Mouse (Mus musculus) liver, embryonic 12.5 days (tissue): ENCODE data around the gene Pofut1. TPM values are rescaled to one million over a fixed set of nuclear protein-coding genes. Genes with fewer than 3 reads are reported as not detected.
A peak's percentile ranks its signal among the peaks of the same experiment; 100 is the strongest.
"Not testable (repeated sequence)": the region's sequence is repeated elsewhere in the genome, so short reads cannot be mapped to it uniquely, and the experiment has no call there.

Experiments
- ATAC-seq: fragments of 200-750 bp; cut with Nextera tagmentation; 2 replicates; pipeline ENCODE4 v1.8.0; 2017; ENCODE audit warnings: moderate number of reproducible peaks, mild to moderate bottlenecking, moderate library complexity
- H3K27ac ChIP-seq: fragments of 300-500 bp; sonication (generic); 2 replicates; pipeline ENCODE4 v1.5.1; 2016; ENCODE audit warnings: mild to moderate bottlenecking
- H3K27me3 ChIP-seq: fragments of 300-500 bp; sonication (generic); replicated peaks from 2 replicates; pipeline ENCODE4 v1.6.1; 2016; ENCODE audit warnings: mild to moderate bottlenecking, moderate library complexity
- H3K36me3 ChIP-seq: fragments of 300-500 bp; sonication (generic); 2 replicates; pipeline ENCODE4 v1.6.1; 2016; ENCODE audit warnings: mild to moderate bottlenecking, moderate library complexity
- H3K4me1 ChIP-seq: fragments of 300-500 bp; sonication (generic); 2 replicates; pipeline ENCODE4 v1.6.1; 2016
- H3K4me2 ChIP-seq: fragments of 300-500 bp; sonication (generic); 2 replicates; pipeline ENCODE4 v1.6.1; 2016; ENCODE audit warnings: mild to moderate bottlenecking, moderate library complexity
- H3K4me3 ChIP-seq: fragments of 300-500 bp; sonication (generic); 2 replicates; pipeline ENCODE4 v1.5.1; 2016; ENCODE audit warnings: mild to moderate bottlenecking, moderate library complexity
- H3K9ac ChIP-seq: fragments of 300-500 bp; sonication (generic); 2 replicates; pipeline ENCODE4 v1.6.1; 2016; ENCODE audit warnings: mild to moderate bottlenecking, moderate library complexity
- H3K9me3 ChIP-seq: fragments of 300-500 bp; sonication (generic); replicated peaks from 2 replicates; pipeline ENCODE4 v1.6.1; 2016; ENCODE audit warnings: mild to moderate bottlenecking, moderate library complexity
- WGBS: fragments of 180-500 bp; shearing (Covaris S2); methylation state at CpG from one replicate; pipeline ENCODE4 v1.1.7; 2016; ENCODE audit not compliant: insufficient replicate concordance; 5-methylcytosine and 5-hydroxymethylcytosine counted together
- polyA plus RNA-seq: library from polyadenylated mRNA; unstranded; fragments of >200 nt; fragmentation: Nextera tagmentation; extraction: Ambion mirVana; gene quantifications from 2 replicates; pipeline ENCODE4 v1.2.1, GENCODE M21; 2016

The Pofut1 gene
- polyA plus RNA-seq, 1 experiment from 2014 or later = 4.3 TPM

DNA sequence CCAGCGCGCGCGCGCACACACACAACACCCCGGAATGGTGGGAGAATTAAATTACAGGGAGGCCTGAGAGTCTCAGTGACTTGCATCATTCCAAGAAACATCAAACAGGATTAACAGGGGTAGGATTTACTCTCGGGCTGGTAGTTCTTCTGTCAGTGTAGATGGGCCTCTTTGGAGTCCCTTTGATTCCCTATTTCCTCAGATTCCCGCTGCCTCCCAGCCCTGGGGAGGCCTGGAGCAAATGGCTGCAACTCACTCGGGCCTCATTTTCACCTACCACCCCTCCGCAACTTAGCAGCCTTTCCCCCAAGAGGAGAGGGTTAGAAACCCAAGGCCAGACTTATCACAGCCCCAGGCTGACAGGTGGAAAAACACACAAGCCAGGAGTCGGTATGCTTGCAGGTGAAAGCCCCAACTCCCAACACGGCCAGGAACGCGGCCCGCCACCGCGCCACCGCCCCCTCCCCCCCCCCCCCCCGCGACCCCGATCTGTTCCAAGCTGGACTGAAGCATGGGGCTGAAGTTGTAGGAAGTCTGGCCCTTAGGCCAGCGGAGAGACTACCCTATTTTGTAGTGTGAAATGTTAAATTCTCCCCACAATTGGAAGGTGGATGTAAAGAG, 1.4 kb upstream of the Pofut1 start:
- 6% methylated on average over 16 of the region's 22 CpGs for WGBS
- H3K27ac ChIP-seq = peak overlapping the region; percentile 97
- no peaks in the 10 kb centered on the region for H3K27me3 ChIP-seq
- H3K9me3 ChIP-seq = no peaks in the 10 kb centered on the region
- H3K4me3 ChIP-seq = peak overlapping the region; percentile 82
- H3K4me2 ChIP-seq = peak overlapping the region; percentile 84
- H3K9ac ChIP-seq = peak overlapping the region; percentile 98
- no peak for ATAC-seq
- peaks cover 52% of the 10 kb centered on the region for H3K36me3 ChIP-seq
- peaks cover 59% of the 10 kb centered on the region for H3K4me1 ChIP-seq

DNA sequence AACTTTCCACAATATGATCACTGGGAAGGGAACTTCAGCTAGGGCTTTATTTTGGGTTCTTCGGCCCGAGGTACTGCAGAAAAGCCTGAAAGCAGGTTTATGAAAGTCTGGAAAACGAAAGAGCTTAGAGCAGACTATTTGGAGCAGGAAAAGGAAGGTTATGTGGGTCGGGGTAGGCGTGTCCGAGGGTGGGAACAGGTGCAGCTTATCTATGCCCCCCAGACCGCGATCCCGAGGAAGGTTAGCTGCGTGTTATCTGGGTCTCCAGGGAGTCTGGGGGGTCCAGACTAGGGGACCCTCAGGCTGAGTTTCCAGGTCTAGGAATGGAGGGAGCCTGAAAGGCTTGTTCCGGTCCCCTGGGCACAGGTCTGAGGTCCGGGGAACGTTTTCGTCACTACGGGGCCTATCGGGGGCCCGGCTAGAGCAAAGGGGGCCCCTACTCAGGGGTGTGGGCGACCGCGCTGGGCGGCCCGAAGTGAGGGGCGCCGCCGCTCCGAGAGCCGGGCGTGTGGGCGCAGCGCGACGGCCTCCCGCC, 565 bp upstream of the Pofut1 start:
- H3K9ac ChIP-seq = peak overlapping the region; percentile 98
- H3K4me2 ChIP-seq = peak overlapping the region; percentile 84
- under 1% methylated on average over 32 of the region's 33 CpGs for WGBS
- peak overlapping the region; percentile 97 for H3K27ac ChIP-seq
- peaks cover 52% of the 10 kb centered on the region for H3K36me3 ChIP-seq
- no peaks in the 10 kb centered on the region for H3K27me3 ChIP-seq
- H3K9me3 ChIP-seq = no peaks in the 10 kb centered on the region
- H3K4me1 ChIP-seq = peaks cover 58% of the 10 kb centered on the region
- H3K4me3 ChIP-seq = peak overlapping the region; percentile 82
- ATAC-seq = peak; percentile 80

DNA sequence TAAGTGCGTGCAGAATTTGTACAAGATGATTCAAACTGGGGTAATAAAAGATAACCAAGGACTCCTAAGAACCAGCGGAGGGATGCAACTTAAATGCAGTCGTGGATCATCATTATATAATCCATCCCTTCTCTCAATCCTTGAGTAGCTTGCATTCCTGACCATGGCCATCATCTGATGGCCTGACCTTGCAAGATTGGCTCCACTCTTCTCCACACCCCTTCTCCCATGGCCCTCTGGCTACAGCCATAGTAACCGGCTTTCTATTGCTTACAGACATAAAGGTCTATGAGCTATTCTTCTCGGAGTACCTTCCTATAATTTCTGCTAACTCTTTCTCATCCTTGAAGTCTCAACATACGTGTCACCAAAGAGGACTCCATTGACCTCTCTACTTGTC, 823 bp downstream of the Pofut1 start:
- Histone ChIP-seq H3K9ac (peak overlapping the region; percentile 98), H3K27me3 (no peaks in the 10 kb centered on the region), H3K4me1 (peaks cover 53% of the 10 kb centered on the region), H3K36me3 (peaks cover 47% of the 10 kb centered on the region), H3K27ac (peak overlapping the region; percentile 97), H3K4me2 (peak overlapping the region; percentile 84), H3K9me3 (no peaks in the 10 kb centered on the region), H3K4me3 (peak overlapping the region; percentile 82)
- 57% methylated on average over 6 of the region's 6 CpGs for WGBS
- no peak for ATAC-seq

DNA sequence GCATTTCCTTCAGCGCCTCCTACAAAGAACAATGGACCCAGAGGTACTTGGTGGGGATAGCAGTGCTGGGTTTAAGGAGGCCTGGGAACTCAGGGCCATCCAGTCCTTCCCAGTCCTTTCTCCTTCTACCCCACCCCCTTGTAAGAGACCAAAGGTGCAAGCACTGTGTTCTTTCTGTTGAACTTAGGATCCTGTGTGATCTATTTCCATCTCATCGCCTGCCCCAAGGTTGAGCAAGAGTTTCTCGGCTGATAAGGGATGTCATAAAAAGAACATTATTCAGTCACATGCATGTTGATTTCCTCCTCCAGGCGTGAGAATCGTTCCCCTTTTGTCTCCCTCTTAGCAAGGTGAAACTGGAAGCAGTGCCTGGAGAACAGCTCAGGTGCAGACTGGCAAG, 8.4 kb downstream of the Pofut1 start:
- Histone ChIP-seq H3K9ac (no peak overlapping the region), H3K4me3 (no peak overlapping the region), H3K4me1 (peaks cover 9% of the 10 kb centered on the region; the same call in 1 of the 2 replicates), H3K9me3 (no peaks in the 10 kb centered on the region), H3K27ac (no peak overlapping the region), H3K4me2 (no peak overlapping the region), H3K36me3 (peaks cover 86% of the 10 kb centered on the region), H3K27me3 (no peaks in the 10 kb centered on the region)
- ATAC-seq = no peak
- WGBS = 77% methylated on average over 5 of the region's 5 CpGs

DNA sequence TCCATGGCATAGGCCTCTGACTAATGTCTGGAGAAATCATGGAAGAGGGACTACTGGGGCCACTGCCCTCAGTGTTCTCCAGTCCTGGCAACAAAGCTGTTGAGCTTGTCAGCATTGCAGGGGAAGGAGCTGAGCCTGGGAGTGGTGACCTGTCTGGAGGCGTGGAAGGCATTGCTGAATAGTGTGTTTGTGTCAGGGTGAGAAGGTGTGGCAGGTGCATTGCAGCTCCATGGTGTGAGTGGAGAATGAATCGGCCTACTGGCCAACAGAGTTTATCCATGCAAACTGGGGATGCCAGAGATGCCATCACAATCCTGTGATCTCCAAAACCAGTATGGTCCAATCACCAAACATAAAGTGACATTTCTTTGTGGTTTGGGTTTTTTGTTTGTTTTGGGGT, 15.3 kb downstream of the Pofut1 start:
- Histone ChIP-seq H3K27me3 (no peaks in the 10 kb centered on the region), H3K36me3 (peaks cover 53% of the 10 kb centered on the region), H3K4me3 (no peak overlapping the region), H3K9ac (no peak overlapping the region), H3K27ac (no peak overlapping the region), H3K9me3 (no peaks in the 10 kb centered on the region), H3K4me2 (no peak overlapping the region), H3K4me1 (peaks cover 35% of the 10 kb centered on the region)
- ATAC-seq = no peak
- 88% methylated on average over 2 of the region's 2 CpGs for WGBS

DNA sequence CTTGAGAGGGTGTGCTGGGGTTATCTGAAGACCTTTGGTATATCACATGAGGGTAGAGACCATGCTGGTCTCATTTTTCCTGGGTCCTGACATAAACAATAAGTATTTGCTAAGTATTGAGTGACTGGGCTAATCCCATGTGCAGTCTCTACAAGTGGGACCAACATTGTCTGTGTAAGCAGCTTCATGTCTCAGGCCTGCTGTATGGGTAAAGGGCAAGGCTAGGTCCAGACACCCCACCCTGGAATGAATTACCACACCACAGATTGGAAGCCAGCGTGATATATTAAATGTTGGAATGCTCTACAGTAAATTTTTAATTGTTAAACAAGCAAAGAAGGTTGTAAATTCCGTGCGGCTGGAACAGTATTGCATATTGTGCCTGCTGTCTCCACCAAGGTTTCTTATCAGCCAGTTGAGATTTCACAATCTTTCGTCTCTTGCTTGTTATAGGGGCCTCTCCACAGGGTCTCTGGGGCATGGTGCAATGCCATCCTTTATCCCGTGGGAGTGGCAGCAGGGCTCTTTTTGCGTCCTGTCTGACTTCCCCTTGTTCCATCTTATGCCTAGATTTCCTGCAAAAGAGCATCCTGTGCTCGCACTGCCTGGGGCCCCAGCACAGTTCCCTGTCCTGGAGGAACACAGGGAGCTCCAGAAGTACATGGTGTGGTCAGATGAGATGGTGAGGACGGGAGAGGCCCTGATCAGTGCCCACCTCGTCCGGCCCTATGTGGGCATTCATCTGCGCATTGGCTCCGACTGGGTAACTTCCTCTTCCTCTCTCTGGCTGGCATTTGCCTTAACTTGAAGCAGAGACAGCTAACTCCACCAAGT, 17.9 kb downstream of the Pofut1 start:
- no peak for ATAC-seq
- Histone ChIP-seq H3K36me3 (peaks cover 52% of the 10 kb centered on the region), H3K4me3 (no peak overlapping the region), H3K9ac (peak overlapping the region; percentile 5; the same call in 1 of the 2 replicates), H3K4me2 (peak overlapping the region; percentile 48), H3K27me3 (no peaks in the 10 kb centered on the region), H3K4me1 (peaks cover 41% of the 10 kb centered on the region), H3K9me3 (no peaks in the 10 kb centered on the region), H3K27ac (peak overlapping the region; percentile 87)
- 43% methylated on average over 12 of the region's 12 CpGs for WGBS

DNA sequence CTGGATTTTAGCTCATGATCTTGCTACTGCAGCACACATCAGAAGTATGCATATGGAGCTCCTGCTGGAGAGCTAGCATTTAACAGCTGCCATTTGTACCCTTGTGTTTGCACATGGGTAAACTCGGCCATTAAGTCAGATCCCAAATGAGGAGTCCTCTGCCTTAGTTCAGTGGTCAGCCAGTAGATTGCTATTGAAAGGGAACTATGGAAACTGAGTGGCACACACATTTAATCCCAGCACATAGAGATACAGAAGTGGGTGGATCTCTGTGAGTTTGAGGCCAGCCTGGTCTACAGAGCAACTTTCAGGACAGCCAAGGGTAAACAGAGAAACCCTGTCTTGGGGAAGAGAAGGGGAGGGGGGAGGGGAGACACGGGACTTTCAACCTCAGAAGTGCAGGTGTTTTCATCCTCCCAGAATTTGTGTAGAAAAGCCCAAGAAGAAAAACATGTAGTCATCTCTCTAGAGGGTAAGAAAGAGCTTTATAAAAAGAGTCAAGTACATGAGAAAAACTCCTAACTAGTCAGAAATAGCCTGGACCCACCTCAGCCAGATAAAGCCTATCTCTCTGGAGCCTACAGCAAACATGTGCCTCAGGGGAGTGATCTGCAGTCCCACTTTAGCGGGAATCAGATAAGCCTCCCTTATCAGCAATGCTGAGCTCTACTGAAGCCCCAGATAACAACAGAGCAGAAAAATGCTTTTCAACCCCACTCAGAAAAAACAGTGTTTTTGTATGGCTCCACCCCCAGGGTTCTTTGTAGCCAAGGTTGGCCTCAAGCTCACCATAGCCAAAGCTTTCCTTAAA, 18.7 kb downstream of the Pofut1 start:
- peak overlapping the region; percentile 87 for H3K27ac ChIP-seq
- H3K4me2 ChIP-seq = peak overlapping the region; percentile 48

DNA sequence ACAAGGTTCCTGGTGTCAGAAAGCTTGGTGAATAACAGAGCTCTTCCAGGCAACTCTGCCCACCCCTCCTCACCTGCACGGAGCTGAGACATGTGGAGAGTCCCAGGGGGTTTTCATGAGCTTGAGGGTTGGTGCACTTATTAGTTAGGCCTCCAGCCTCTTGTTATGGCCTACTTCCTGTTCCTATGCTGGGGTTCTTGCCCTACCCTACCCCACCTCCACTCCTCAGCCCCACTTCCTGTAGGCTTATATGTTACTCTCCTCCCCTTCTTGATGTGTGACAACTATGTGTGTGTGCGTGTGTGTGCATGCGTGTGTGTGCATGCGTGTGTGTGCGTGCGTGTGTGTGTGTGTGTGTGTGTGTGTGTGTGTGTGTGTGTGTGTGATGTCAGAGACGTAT, 21.7 kb downstream of the Pofut1 start:
- no peak overlapping the region for H3K27ac ChIP-seq

More for the DNA sequence above, 18.7 kb downstream of the Pofut1 start:
- 13% methylated on average over 3 of the region's 3 CpGs for WGBS
- Histone ChIP-seq H3K4me1 (peaks cover 41% of the 10 kb centered on the region), H3K9me3 (no peaks in the 10 kb centered on the region), H3K36me3 (peaks cover 54% of the 10 kb centered on the region), H3K27me3 (no peaks in the 10 kb centered on the region), H3K9ac (peak overlapping the region; percentile 5; the same call in 1 of the 2 replicates), H3K4me3 (no peak overlapping the region)
- peak; percentile 91 for ATAC-seq

DNA sequence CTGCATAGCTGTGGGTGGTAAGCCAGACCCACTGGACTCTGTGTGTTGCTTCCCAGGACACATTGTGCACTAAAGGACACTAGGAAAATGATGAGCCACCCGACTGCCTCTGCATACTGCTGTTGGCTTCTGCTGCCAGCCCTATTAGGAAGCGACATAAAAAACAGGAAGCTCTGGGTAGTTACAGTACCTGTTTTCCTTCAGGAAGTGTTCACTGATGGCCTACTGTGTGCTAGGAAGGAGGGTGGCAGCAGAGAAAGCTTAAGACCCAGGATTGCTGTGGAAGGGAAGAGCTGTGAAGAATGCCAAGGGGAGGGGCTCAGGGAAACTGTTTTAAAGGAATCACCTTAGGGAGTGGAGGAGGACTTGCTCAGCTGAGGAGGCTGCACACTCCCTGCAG, 26.0 kb downstream of the Pofut1 start:
- H3K36me3 ChIP-seq = peaks cover 62% of the 10 kb centered on the region
- no peak overlapping the region for H3K27ac ChIP-seq
- WGBS = 70% methylated on average over 2 of the region's 2 CpGs
- no peak overlapping the region for H3K4me3 ChIP-seq
- H3K4me2 ChIP-seq = no peak overlapping the region
- no peak overlapping the region for H3K9ac ChIP-seq
- no peak for ATAC-seq
- no peaks in the 10 kb centered on the region for H3K9me3 ChIP-seq
- no peaks in the 10 kb centered on the region for H3K27me3 ChIP-seq
- peaks cover 34% of the 10 kb centered on the region for H3K4me1 ChIP-seq

More for the DNA sequence above, 21.7 kb downstream of the Pofut1 start:
- ATAC-seq = no peak
- H3K4me1 ChIP-seq = peaks cover 41% of the 10 kb centered on the region
- H3K27me3 ChIP-seq = no peaks in the 10 kb centered on the region
- no peak overlapping the region for H3K4me3 ChIP-seq
- H3K4me2 ChIP-seq = no peak overlapping the region
- WGBS = 75% methylated on average over 7 of the region's 7 CpGs
- H3K36me3 ChIP-seq = peaks cover 69% of the 10 kb centered on the region
- H3K9me3 ChIP-seq = no peaks in the 10 kb centered on the region
- H3K9ac ChIP-seq = no peak overlapping the region

DNA sequence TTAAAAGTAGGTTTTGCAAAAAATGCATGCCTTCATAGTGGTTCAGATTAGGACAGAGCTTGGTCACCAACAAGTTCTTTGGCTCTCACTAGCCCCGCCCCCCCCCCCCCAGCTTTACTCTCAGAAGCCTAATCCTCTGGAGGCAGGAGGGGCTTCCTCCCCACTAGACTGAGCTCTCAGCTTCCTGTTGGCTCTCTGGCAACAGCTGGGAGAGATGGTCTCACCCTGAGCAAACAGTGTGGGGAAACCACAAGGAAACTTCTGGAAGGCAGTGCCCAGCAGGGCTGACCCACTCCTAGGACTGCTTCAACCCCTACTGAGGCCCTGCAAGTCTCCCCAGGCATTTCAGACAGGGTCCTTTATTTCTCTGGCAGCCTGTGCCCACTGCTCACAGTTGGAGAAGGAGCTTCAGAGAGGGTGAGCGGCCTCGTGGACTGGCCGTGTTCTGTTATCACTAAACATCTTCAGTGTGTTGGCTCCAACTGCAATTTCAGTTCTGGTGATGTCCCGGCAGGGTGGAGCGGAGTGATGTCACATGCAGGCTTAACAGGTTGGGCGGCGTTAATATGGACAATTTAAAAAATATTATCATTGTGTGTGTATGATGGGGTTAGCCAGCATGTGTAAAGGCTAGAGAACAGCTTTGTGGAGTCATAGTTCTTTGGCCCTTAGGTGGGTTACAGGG, 29.0 kb downstream of the Pofut1 start:
- H3K9ac ChIP-seq, H3K9me3 ChIP-seq, H3K4me3 ChIP-seq, H3K4me2 ChIP-seq, H3K27me3 ChIP-seq: not testable (repeated sequence)
- peaks cover 52% of the 10 kb centered on the region for H3K4me1 ChIP-seq
- WGBS = 35% methylated on average over 8 of the region's 8 CpGs
- peak overlapping the region; percentile 52; the same call in 1 of the 2 replicates for H3K27ac ChIP-seq
- peak; percentile 46 for ATAC-seq
- peaks cover 33% of the 10 kb centered on the region for H3K36me3 ChIP-seq

DNA sequence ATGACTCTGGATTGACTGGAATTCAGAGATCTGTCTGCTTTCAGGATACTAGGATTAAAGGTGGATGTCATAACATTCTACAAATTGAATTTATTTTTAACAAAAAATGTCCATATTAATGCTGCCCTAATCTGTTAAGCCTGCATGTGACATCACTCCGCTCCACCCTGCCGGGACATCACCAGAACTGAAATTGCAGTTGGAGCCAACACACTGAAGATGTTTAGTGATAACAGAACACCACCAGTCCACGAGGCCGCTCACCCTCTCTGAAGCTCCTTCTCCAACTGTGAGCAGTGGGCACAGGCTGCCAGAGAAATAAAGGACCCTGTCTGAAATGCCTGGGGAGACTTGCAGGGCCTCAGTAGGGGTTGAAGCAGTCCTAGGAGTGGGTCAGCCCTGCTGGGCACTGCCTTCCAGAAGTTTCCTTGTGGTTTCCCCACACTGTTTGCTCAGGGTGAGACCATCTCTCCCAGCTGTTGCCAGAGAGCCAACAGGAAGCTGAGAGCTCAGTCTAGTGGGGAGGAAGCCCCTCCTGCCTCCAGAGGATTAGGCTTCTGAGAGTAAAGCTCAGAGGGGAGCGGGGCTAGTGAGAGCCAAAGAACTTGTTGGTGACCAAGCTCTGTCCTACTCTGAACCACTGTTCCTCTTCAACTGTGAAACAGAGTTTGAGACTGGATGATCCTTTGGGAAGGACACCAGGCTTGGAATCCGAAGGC, 33.0 kb downstream of the Pofut1 start:
- H3K9me3 ChIP-seq, H3K36me3 ChIP-seq, H3K27me3 ChIP-seq, H3K4me2 ChIP-seq, H3K4me3 ChIP-seq, H3K9ac ChIP-seq: not testable (repeated sequence)
- peaks cover 42% of the 10 kb centered on the region for H3K4me1 ChIP-seq
- peak overlapping the region; percentile 20; the same call in 1 of the 2 replicates for H3K27ac ChIP-seq
- peak; percentile 53 for ATAC-seq
- WGBS = 39% methylated on average over 6 of the region's 6 CpGs
